In genomic region chr19:59577886-59578285, GRCm38 (mm10) we compare ENCODE assay signal across 16 mouse cellular contexts.
"Had no signal": no experiment of that assay in that cellular context is flagged by ENCODE, and none has a peak within 500 bp of the region (broad histone marks: within the 10 kb centered on the region; RNA-seq: fewer than 3 reads in every experiment).

No protein-coding gene starts in this region.

- H3K4me1 ChIP-seq: liver, embryonic 13.5 days; midbrain, embryonic 12.5 days; midbrain, embryonic 15.5 days had no signal

- ATAC-seq: midbrain, embryonic 15.5 days had no signal

- H3K9ac ChIP-seq: kidney, embryonic 15.5 days; liver, embryonic 13.5 days; midbrain, embryonic 12.5 days; midbrain, embryonic 15.5 days had no signal

- H3K9me3 ChIP-seq: kidney, embryonic 15.5 days; liver, embryonic 13.5 days; midbrain, embryonic 12.5 days; midbrain, embryonic 15.5 days had no signal

- H3K36me3 ChIP-seq: kidney, embryonic 15.5 days; liver, embryonic 13.5 days; midbrain, embryonic 12.5 days; midbrain, embryonic 15.5 days had no signal

- H3K4me2 ChIP-seq: kidney, embryonic 15.5 days; liver, embryonic 13.5 days; midbrain, embryonic 12.5 days; midbrain, embryonic 15.5 days had no signal

- H3K27me3 ChIP-seq: kidney, embryonic 15.5 days; liver, embryonic 13.5 days; midbrain, embryonic 15.5 days had no signal

- H3K4me3 ChIP-seq: kidney, embryonic 15.5 days; left cerebral cortex, adult 2 months; liver, embryonic 13.5 days; midbrain, embryonic 12.5 days; midbrain, embryonic 15.5 days; myocyte had no signal

- DNase-seq: kidney, adult 11 months; kidney, adult 8-10 months; kidney, postnatal 10 days; kidney, postnatal 36 days; layer of hippocampus, postnatal 36 days; liver, embryonic 13.5 days; lung, adult 2 months; lung, postnatal 14 days; lung, postnatal 4 days; right cerebral cortex, postnatal 25 days; thymus, postnatal 36 days had no signal

- H3K27ac ChIP-seq: kidney, embryonic 15.5 days; left cerebral cortex, adult 2 months; liver, embryonic 13.5 days; midbrain, embryonic 12.5 days; midbrain, embryonic 15.5 days had no signal
